Mouse (Mus musculus): ENCODE measurements around the gene 0610009B22Rik. TPM values are rescaled to one million over a fixed set of nuclear protein-coding genes. Genes with fewer than 3 reads are reported as not detected.
A peak's percentile ranks its signal among the peaks of the same experiment; 100 is the strongest.

Gene 0610009B22Rik
- polyA plus RNA-seq, 1 experiment from 2014 or later = 61.9 TPM

GRCm38 (mm10) chr11:51681324-51681975 lies 7.2 kb downstream of the 0610009B22Rik start:
- H3K27me3 ChIP-seq (ENCODE audit: insufficient read depth, low read length) = no peaks in the 10 kb centered on the region
- peak; percentile 74 for ATAC-seq
- peak overlapping the region; percentile 50 for H3K9ac ChIP-seq (replicated peaks)
- no peaks in the 10 kb centered on the region for H3K36me3 ChIP-seq (replicated peaks; ENCODE audit: insufficient read depth, low read length)
- WGBS (ENCODE audit: insufficient replicate concordance) = 25% methylated on average over 13 of the region's 13 CpGs
- no peaks in the 10 kb centered on the region for H3K9me3 ChIP-seq (ENCODE audit: low read length)
- H3K27ac ChIP-seq (ENCODE audit: low read depth) = no peak overlapping the region
- TF ChIP-seq EP300 (IDR thresholded peaks at IDR 0.05; ENCODE audit: low read depth) (no peak), CTCF (IDR thresholded peaks at IDR 0.05; ENCODE audit: low read depth) (peak; percentile 98)
- H3K4me2 ChIP-seq (ENCODE audit: low read depth, low read length) = peak overlapping the region; percentile 63
- H3K4me3 ChIP-seq (ENCODE audit: low read depth, low read length) = peak overlapping the region; percentile 27
- peak; percentile 91 for DNase-seq
- H3K4me1 ChIP-seq (ENCODE audit: insufficient read depth) = 0 out of 2 replicates have a peak, but pooled peaks cover 3% of the 10 kb centered on the region

DNA sequence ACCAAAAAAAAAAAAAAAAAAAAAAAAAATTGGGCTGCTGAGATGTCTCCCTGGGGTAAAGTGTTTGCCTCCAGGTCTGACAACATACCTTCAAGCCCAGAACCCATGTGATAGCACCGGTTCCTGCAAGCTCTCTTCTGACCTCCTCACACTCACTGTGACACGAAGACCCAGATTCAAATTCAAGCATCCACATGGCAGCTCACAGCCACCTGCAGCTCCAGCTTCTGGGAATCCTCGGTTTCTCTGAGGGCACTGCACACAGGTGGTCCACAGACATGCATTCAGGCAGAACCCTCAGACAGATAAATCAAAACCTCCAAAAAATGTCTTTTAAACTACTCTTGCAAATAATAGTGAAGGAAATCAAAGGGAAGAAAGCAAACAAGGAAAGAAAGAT lies 9.2 kb downstream of the 0610009B22Rik start:
- ATAC-seq (no peak), DNase-seq (no peak)
- Histone ChIP-seq H3K9ac (replicated peaks) (no peak overlapping the region), H3K4me3 (ENCODE audit: low read depth, low read length) (no peak overlapping the region), H3K27ac (ENCODE audit: low read depth) (no peak overlapping the region), H3K27me3 (ENCODE audit: insufficient read depth, low read length) (no peaks in the 10 kb centered on the region), H3K9me3 (ENCODE audit: low read length) (no peaks in the 10 kb centered on the region), H3K4me2 (ENCODE audit: low read depth, low read length) (no peak overlapping the region), H3K4me1 (ENCODE audit: insufficient read depth) (0 out of 2 replicates have a peak, but pooled peaks cover 3% of the 10 kb centered on the region), H3K36me3 (replicated peaks; ENCODE audit: insufficient read depth, low read length) (no peaks in the 10 kb centered on the region)
- 67% methylated on average over 3 of the region's 3 CpGs for WGBS (ENCODE audit: insufficient replicate concordance)
- TF ChIP-seq CTCF (IDR thresholded peaks at IDR 0.05; ENCODE audit: low read depth) (no peak), EP300 (IDR thresholded peaks at IDR 0.05; ENCODE audit: low read depth) (no peak)

- Histone ChIP-seq H3K4me3 (ENCODE audit: low read depth, low read length) (no peak overlapping the region), H3K9me3 (ENCODE audit: low read length) (no peaks in the 10 kb centered on the region), H3K36me3 (replicated peaks; ENCODE audit: insufficient read depth, low read length) (no peaks in the 10 kb centered on the region), H3K9ac (replicated peaks) (no peak overlapping the region), H3K4me2 (ENCODE audit: low read depth, low read length) (no peak overlapping the region), H3K27me3 (ENCODE audit: insufficient read depth, low read length) (no peaks in the 10 kb centered on the region), H3K27ac (ENCODE audit: low read depth) (no peak overlapping the region), H3K4me1 (ENCODE audit: insufficient read depth) (0 out of 2 replicates have a peak, but pooled peaks cover 3% of the 10 kb centered on the region)
- ATAC-seq (no peak), DNase-seq (no peak)
- WGBS (ENCODE audit: insufficient replicate concordance) = 53% methylated on average over 6 of the region's 6 CpGs
- TF ChIP-seq CTCF (IDR thresholded peaks at IDR 0.05; ENCODE audit: low read depth) (no peak), EP300 (IDR thresholded peaks at IDR 0.05; ENCODE audit: low read depth) (no peak)
Measured at GRCm38 (mm10) chr11:51677737-51678418, 10.8 kb downstream of the 0610009B22Rik start.

DNA sequence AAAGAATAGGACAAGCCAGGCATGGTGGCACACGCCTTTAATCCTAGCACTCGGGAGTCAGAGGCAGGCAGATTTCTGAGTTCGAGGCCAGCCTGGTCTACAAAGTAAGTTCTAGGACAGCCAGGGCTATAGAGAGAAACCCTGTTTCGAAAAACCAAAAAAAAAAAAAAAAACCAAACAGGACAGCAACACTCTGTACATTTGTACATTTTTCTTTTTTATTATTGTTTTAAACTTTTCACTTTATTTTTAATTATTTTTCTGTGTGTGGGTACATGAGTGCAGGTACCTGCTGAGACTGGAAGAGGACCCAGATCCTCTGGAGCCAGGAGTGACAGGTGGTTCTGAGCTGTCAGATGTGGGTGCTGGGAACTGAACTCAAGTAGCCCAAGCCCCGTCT lies 13.3 kb downstream of the 0610009B22Rik start:
- Histone ChIP-seq H3K4me3 (ENCODE audit: low read depth, low read length) (no peak overlapping the region), H3K4me2 (ENCODE audit: low read depth, low read length) (no peak overlapping the region), H3K4me1 (ENCODE audit: insufficient read depth) (no peaks in the 10 kb centered on the region), H3K9me3 (ENCODE audit: low read length) (no peaks in the 10 kb centered on the region), H3K9ac (replicated peaks) (no peak overlapping the region), H3K36me3 (replicated peaks; ENCODE audit: insufficient read depth, low read length) (no peaks in the 10 kb centered on the region), H3K27ac (ENCODE audit: low read depth) (no peak overlapping the region), H3K27me3 (ENCODE audit: insufficient read depth, low read length) (no peaks in the 10 kb centered on the region)
- 71% methylated on average over 5 of the region's 5 CpGs for WGBS (ENCODE audit: insufficient replicate concordance)
- no peak for TF ChIP-seq CTCF (IDR thresholded peaks at IDR 0.05; ENCODE audit: low read depth)
- TF ChIP-seq EP300 (IDR thresholded peaks at IDR 0.05; ENCODE audit: low read depth) = no peak
- ATAC-seq (no peak), DNase-seq (no peak)

DNA sequence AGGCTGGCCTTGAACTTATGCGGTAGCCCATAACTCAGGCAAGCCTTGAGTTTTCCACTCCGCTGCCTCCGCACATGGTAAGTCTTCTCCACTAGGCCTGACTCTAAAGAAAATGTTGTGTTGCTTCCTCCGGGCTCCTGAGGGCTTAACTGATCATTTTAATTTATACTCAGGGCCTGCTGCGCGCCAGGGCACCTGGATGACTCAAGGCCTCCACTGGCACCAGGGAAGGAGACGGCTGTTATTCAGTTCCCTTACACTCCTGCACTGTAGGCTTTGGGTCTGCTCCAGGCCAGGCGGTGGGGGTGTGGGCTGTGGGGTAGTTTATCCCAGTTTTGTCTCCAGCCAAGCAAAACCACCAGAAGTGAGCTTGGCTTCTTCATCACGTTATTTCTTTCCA lies 15.4 kb downstream of the 0610009B22Rik start:
- H3K36me3 ChIP-seq (replicated peaks; ENCODE audit: insufficient read depth, low read length) = no peaks in the 10 kb centered on the region
- H3K4me2 ChIP-seq (ENCODE audit: low read depth, low read length) = no peak overlapping the region
- no peaks in the 10 kb centered on the region for H3K9me3 ChIP-seq (ENCODE audit: low read length)
- ATAC-seq (no peak), DNase-seq (no peak)
- TF ChIP-seq EP300 (IDR thresholded peaks at IDR 0.05; ENCODE audit: low read depth) (no peak), CTCF (IDR thresholded peaks at IDR 0.05; ENCODE audit: low read depth) (no peak)
- no peak overlapping the region for H3K27ac ChIP-seq (ENCODE audit: low read depth)
- no peak overlapping the region for H3K9ac ChIP-seq (replicated peaks)
- H3K4me3 ChIP-seq (ENCODE audit: low read depth, low read length) = no peak overlapping the region
- no peaks in the 10 kb centered on the region for H3K4me1 ChIP-seq (ENCODE audit: insufficient read depth)
- 81% methylated on average over 9 of the region's 9 CpGs for WGBS (ENCODE audit: insufficient replicate concordance)
- no peaks in the 10 kb centered on the region for H3K27me3 ChIP-seq (ENCODE audit: insufficient read depth, low read length)

DNA sequence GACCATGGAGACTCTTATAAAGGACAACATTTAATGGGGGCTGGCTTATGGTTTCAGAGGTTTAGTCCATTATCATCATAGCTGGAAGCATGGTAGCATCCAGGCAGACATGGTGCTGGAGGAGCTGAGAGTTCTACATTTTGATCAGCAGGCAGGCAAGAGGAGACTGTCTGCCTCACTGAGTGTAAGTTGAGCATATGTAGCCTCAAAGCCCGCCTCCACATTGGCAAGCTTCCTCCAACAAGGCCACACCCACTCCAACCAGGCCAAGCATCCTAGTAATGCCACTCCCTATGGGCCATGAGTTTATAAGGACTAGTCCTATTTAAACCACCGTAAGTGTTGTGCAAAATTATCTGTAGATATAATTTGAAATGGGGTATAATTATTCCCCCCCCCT lies 17.3 kb downstream of the 0610009B22Rik start:
- H3K4me1 ChIP-seq (ENCODE audit: insufficient read depth) = no peaks in the 10 kb centered on the region
- H3K27ac ChIP-seq (ENCODE audit: low read depth) = no peak overlapping the region
- H3K4me2 ChIP-seq (ENCODE audit: low read depth, low read length) = no peak overlapping the region
- H3K4me3 ChIP-seq (ENCODE audit: low read depth, low read length) = no peak overlapping the region
- H3K36me3 ChIP-seq (replicated peaks; ENCODE audit: insufficient read depth, low read length) = no peaks in the 10 kb centered on the region
- ATAC-seq (no peak), DNase-seq (no peak)
- H3K9me3 ChIP-seq (ENCODE audit: low read length) = no peaks in the 10 kb centered on the region
- no peak overlapping the region for H3K9ac ChIP-seq (replicated peaks)
- 71% methylated on average over 2 of the region's 2 CpGs for WGBS (ENCODE audit: insufficient replicate concordance)
- H3K27me3 ChIP-seq (ENCODE audit: insufficient read depth, low read length) = no peaks in the 10 kb centered on the region
- TF ChIP-seq EP300 (IDR thresholded peaks at IDR 0.05; ENCODE audit: low read depth) = no peak
- no peak for TF ChIP-seq CTCF (IDR thresholded peaks at IDR 0.05; ENCODE audit: low read depth)
